Mouse (Mus musculus) kidney, adult 2 months (tissue): ENCODE data around the gene A530064D06Rik. TPM values are rescaled to one million over a fixed set of nuclear protein-coding genes. Genes with fewer than 3 reads are reported as not detected.

Source experiments
- DNase-seq: peaks from one replicate; pipeline ENCODE4 v3.0.0; 2021
- H3K27ac ChIP-seq: fragments of 200-500 bp; 2 replicates; pipeline ENCODE4 v1.5.1; 2012; ENCODE audit warnings: low read depth, low read length, control low read depth, inconsistent platforms; ENCODE audit not compliant: insufficient read depth
- H3K27me3 ChIP-seq: fragments of 200-500 bp; replicated peaks from 2 replicates; pipeline ENCODE4 v1.6.1; 2012; ENCODE audit warnings: mild to moderate bottlenecking, moderate library complexity, low read length, inconsistent platforms; ENCODE audit not compliant: control insufficient read depth, insufficient read depth
- H3K36me3 ChIP-seq: fragments of 200-500 bp; 2 replicates; pipeline ENCODE4 v1.6.1; 2012; ENCODE audit warnings: mild to moderate bottlenecking, moderate library complexity, low read length, inconsistent platforms; ENCODE audit not compliant: control insufficient read depth, insufficient read depth
- H3K4me1 ChIP-seq: fragments of 200-500 bp; 2 replicates; pipeline ENCODE4 v1.6.1; 2011; ENCODE audit warnings: low read length; ENCODE audit not compliant: control insufficient read depth, insufficient read depth
- H3K4me3 ChIP-seq: fragments of 200-500 bp; 2 replicates; pipeline ENCODE4 v1.5.1; 2011; ENCODE audit warnings: mild to moderate bottlenecking, low read depth, low read length, control low read depth; ENCODE audit not compliant: insufficient read depth
- CTCF ChIP-seq: fragments of 200-500 bp; conservative IDR thresholded peaks from 2 replicates; pipeline ENCODE4 v1.5.1; 2011; ENCODE audit warnings: low read depth, mild to moderate bottlenecking, control low read depth, low read length, moderate library complexity, mixed read lengths; ENCODE audit not compliant: insufficient read depth, insufficient read length
- POLR2A ChIP-seq: fragments of 200-500 bp; IDR thresholded peaks from one replicate; pipeline ENCODE4 v1.6.1; 2011; ENCODE audit warnings: low read depth, low read length, control low read depth
- WGBS: fragments of 180-500 bp; shearing (Covaris S2); methylation state at CpG from one replicate; pipeline ENCODE4 v1.1.7; 2018; 5-methylcytosine and 5-hydroxymethylcytosine counted together
- polyA plus RNA-seq: library from polyadenylated mRNA; depleted of rRNA; stranded (reverse); fragments of >200 nt; gene quantifications from 2 replicates; pipeline ENCODE4 v1.2.3, GENCODE M21; 2012; rRNA removed

Gene A530064D06Rik
- polyA plus RNA-seq, 1 experiment = 0.27 TPM

GRCm38 (mm10) chr17:48108520-48108919, 58.6 kb downstream of the A530064D06Rik start:
- Histone ChIP-seq H3K27ac (no peak overlapping the region), H3K27me3 (no peaks in the 10 kb centered on the region), H3K4me3 (no peak overlapping the region), H3K4me1 (no peaks in the 10 kb centered on the region), H3K36me3 (no peaks in the 10 kb centered on the region)
- no peak for DNase-seq
- TF ChIP-seq POLR2A (no peak), CTCF (no peak)
- WGBS = 86% methylated on average over 3 of the region's 3 CpGs

- no peaks in the 10 kb centered on the region for H3K4me1 ChIP-seq
- no peaks in the 10 kb centered on the region for H3K27me3 ChIP-seq
- H3K36me3 ChIP-seq = no peaks in the 10 kb centered on the region
- H3K27ac ChIP-seq = no peak overlapping the region
- WGBS = 63% methylated on average over 6 of the region's 6 CpGs
- no peak overlapping the region for H3K4me3 ChIP-seq
- DNase-seq = no peak
- TF ChIP-seq CTCF (no peak), POLR2A (no peak)
Measured at GRCm38 (mm10) chr17:48107862-48108261, 59.2 kb downstream of the A530064D06Rik start.

GRCm38 (mm10) chr17:48107333-48107732, 59.7 kb downstream of the A530064D06Rik start:
- Histone ChIP-seq H3K4me3 (no peak overlapping the region), H3K27me3 (no peaks in the 10 kb centered on the region), H3K27ac (no peak overlapping the region), H3K36me3 (no peaks in the 10 kb centered on the region), H3K4me1 (no peaks in the 10 kb centered on the region)
- WGBS = 64% methylated on average over 4 of the region's 4 CpGs
- TF ChIP-seq POLR2A = no peak
- TF ChIP-seq CTCF = no peak
- no peak for DNase-seq

GRCm38 (mm10) chr17:48100441-48101417, 66.3 kb downstream of the A530064D06Rik start:
- Histone ChIP-seq H3K27me3 (peaks cover 10% of the 10 kb centered on the region; the same call in 1 of the 2 replicates), H3K4me1 (peaks cover 3% of the 10 kb centered on the region; the same call in 1 of the 2 replicates), H3K27ac (no peak overlapping the region), H3K36me3 (no peaks in the 10 kb centered on the region), H3K4me3 (no peak overlapping the region)
- peak; percentile 94 for TF ChIP-seq CTCF
- TF ChIP-seq POLR2A = no peak
- WGBS = 13% methylated on average over 20 of the region's 21 CpGs
- peak; percentile 91 for DNase-seq

GRCm38 (mm10) chr17:48099312-48099711, 67.8 kb downstream of the A530064D06Rik start:
- no peak for TF ChIP-seq POLR2A
- no peak for TF ChIP-seq CTCF

More at GRCm38 (mm10) chr17:48099312-48099711, 67.8 kb downstream of the A530064D06Rik start:
- peaks cover 10% of the 10 kb centered on the region; the same call in 1 of the 2 replicates for H3K27me3 ChIP-seq
- no peak overlapping the region for H3K4me3 ChIP-seq
- peaks cover 3% of the 10 kb centered on the region; the same call in 1 of the 2 replicates for H3K4me1 ChIP-seq
- H3K27ac ChIP-seq = no peak overlapping the region
- DNase-seq = no peak
- whole genome bisulfite sequencing = 17% methylated on average over 11 of the region's 11 CpGs
- no peaks in the 10 kb centered on the region for H3K36me3 ChIP-seq

Other genes with a start within 250 kb of the A530064D06Rik start
- gene Foxp4, start 242.6 kb downstream of the A530064D06Rik start, polyA plus RNA-seq = 23.5 and 27.4 TPM in 2 replicates
- gene 1700122O11Rik, start 129.0 kb downstream of the A530064D06Rik start, polyA plus RNA-seq = not detected in 2 replicates
- not detected in 2 replicates for gene 1700067P10Rik, start 78.0 kb downstream of the A530064D06Rik start, polyA plus RNA-seq
- gene 9830107B12Rik, start 21.0 kb downstream of the A530064D06Rik start, polyA plus RNA-seq = not detected in 2 replicates
- 0.03 TPM in 2 replicates for gene Trem1, start 65.5 kb upstream of the A530064D06Rik start, polyA plus RNA-seq
- gene Trem3, start 80.5 kb upstream of the A530064D06Rik start, polyA plus RNA-seq = 0.11 and 0.19 TPM in 2 replicates
- 0.91 and 0.92 TPM in 2 replicates for gene Treml4, start 97.0 kb upstream of the A530064D06Rik start, polyA plus RNA-seq
- 0.07 and 3.1 TPM in 2 replicates for gene Treml2, start 132.2 kb upstream of the A530064D06Rik start, polyA plus RNA-seq
- gene B430306N03Rik, start 148.9 kb upstream of the A530064D06Rik start, polyA plus RNA-seq = 0.08 and 0.45 TPM in 2 replicates
- 0.62 and 0.75 TPM in 2 replicates for gene Trem2, start 179.1 kb upstream of the A530064D06Rik start, polyA plus RNA-seq
- gene Treml1, start 192.6 kb upstream of the A530064D06Rik start, polyA plus RNA-seq = 0.09 and 0.15 TPM in 2 replicates
- 45.8 and 46.2 TPM in 2 replicates for gene Nfya, start 242.6 kb upstream of the A530064D06Rik start, polyA plus RNA-seq
- gene Oard1, start 242.7 kb upstream of the A530064D06Rik start, polyA plus RNA-seq = 18.2 and 25.8 TPM in 2 replicates